Mouse (Mus musculus) ZHBTc4 (cell line): ENCODE data around the gene Slc12a8.

Experiments
- DNase-seq: peaks from one replicate; pipeline ENCODE4 v3.0.0-alpha.2; 2011; ENCODE audit warnings: low read depth, low spot score

Gene Slc12a8

GRCm38 (mm10) chr16:33582495-33582894 is 65.4 kb downstream of the Slc12a8 start:
- DNase-seq: no peak

GRCm38 (mm10) chr16:33583333-33583732 is 66.2 kb downstream of the Slc12a8 start:
- no peak for DNase-seq

GRCm38 (mm10) chr16:33583881-33584454 is 66.8 kb downstream of the Slc12a8 start:
- DNase-seq: no peak

- peak; percentile 58 for DNase-seq
These were observed 67.4 kb downstream of the Slc12a8 start for GRCm38 (mm10) chr16:33584455-33585082.

- no peak for DNase-seq
These were observed 67.9 kb downstream of the Slc12a8 start for GRCm38 (mm10) chr16:33585083-33585460.

GRCm38 (mm10) chr16:33587283-33588127 is 70.4 kb downstream of the Slc12a8 start:
- DNase-seq: no peak

GRCm38 (mm10) chr16:33588845-33589244 is 71.7 kb downstream of the Slc12a8 start:
- DNase-seq: no peak

GRCm38 (mm10) chr16:33590438-33590837 is 73.3 kb downstream of the Slc12a8 start:
- no peak for DNase-seq

- no peak for DNase-seq
These were observed 74.4 kb downstream of the Slc12a8 start for GRCm38 (mm10) chr16:33591390-33592067.

GRCm38 (mm10) chr16:33592286-33592685 is 75.2 kb downstream of the Slc12a8 start:
- no peak for DNase-seq

- DNase-seq: no peak
These were observed 76.3 kb downstream of the Slc12a8 start for GRCm38 (mm10) chr16:33593467-33593866.

- DNase-seq: peak; percentile 58
These were observed 77.1 kb downstream of the Slc12a8 start for GRCm38 (mm10) chr16:33594037-33594771.

GRCm38 (mm10) chr16:33595235-33595769 is 78.2 kb downstream of the Slc12a8 start:
- no peak for DNase-seq

GRCm38 (mm10) chr16:33596213-33596612 is 79.1 kb downstream of the Slc12a8 start:
- DNase-seq: no peak

GRCm38 (mm10) chr16:33600216-33600615 is 83.1 kb downstream of the Slc12a8 start:
- DNase-seq: peak; percentile 84

- no peak for DNase-seq
These were observed 84.2 kb downstream of the Slc12a8 start for GRCm38 (mm10) chr16:33601299-33601698.

GRCm38 (mm10) chr16:33605647-33606596 is 88.8 kb downstream of the Slc12a8 start:
- no peak for DNase-seq

- no peak for DNase-seq
These were observed 89.8 kb downstream of the Slc12a8 start for GRCm38 (mm10) chr16:33606691-33607532.

GRCm38 (mm10) chr16:33609554-33609953 is 92.4 kb downstream of the Slc12a8 start:
- DNase-seq: no peak
